Mouse (Mus musculus): ENCODE measurements at regions not wholly inside any gene's neighbourhood (a gene's known extent, or its start where the extent isn't known, plus 50 kb on each side); places are given as distances from the start of the nearest gene placed in this dataset.

GRCm38 (mm10) chr2:103849766-103850530, 52.5 kb upstream of the Caprin1 start:
- TF ChIP-seq MAX (IDR thresholded peaks at IDR 0.05) (no peak), MYOG (IDR thresholded peaks at IDR 0.05; ENCODE audit: control insufficient read depth, extremely low read depth, insufficient read length) (no peak), USF1 (IDR thresholded peaks at IDR 0.05; ENCODE audit: low read depth) (no peak), CTCF (IDR thresholded peaks at IDR 0.05; ENCODE audit: control insufficient read depth, insufficient read depth, insufficient read length) (no peak)

Data from C2C12 (cell line).